Mouse (Mus musculus) natural killer cell, adult 2 months (primary cell): ENCODE data around the gene Nit1.

Experiments
- DNase-seq, 2 experiments: peaks; one replicate each; pipeline ENCODE4 v3.0.0; 2022; ENCODE audit warnings: low spot score in 2 of 2

Nit1 gene

GRCm38 (mm10) chr1:171345225-171346094 is at the start of gene Nit1, which contains the start of gene Pfdn2:
Nit1 (minus strand) TSS chr1:171345646.
Pfdn2 (plus strand) TSS chr1:171345670.
- peak; percentile 80 to 85 for DNase-seq

- DNase-seq: peak; percentile 84 to 89
These were observed 44.7 kb upstream of the Nit1 start for GRCm38 (mm10) chr1:171390101-171390500.

GRCm38 (mm10) chr1:171388376-171389102 is 43.1 kb upstream of the Nit1 start, which contains the start of gene Arhgap30:
Arhgap30 (plus strand) TSS chr1:171388954.
- DNase-seq: peak; percentile 96 to 97

GRCm38 (mm10) chr1:171387099-171387498 is 41.7 kb upstream of the Nit1 start:
- no peak for DNase-seq

GRCm38 (mm10) chr1:171385171-171385570 is 39.7 kb upstream of the Nit1 start:
- DNase-seq: no peak

- DNase-seq: no peak
These were observed 38.9 kb upstream of the Nit1 start for GRCm38 (mm10) chr1:171384361-171384760.

GRCm38 (mm10) chr1:171382096-171382620 is 36.7 kb upstream of the Nit1 start:
- no peak for DNase-seq

GRCm38 (mm10) chr1:171379935-171380599 is 34.6 kb upstream of the Nit1 start:
- DNase-seq: peak; percentile 74 to 82

- no peak for DNase-seq
These were observed 32.9 kb upstream of the Nit1 start for GRCm38 (mm10) chr1:171378298-171378697.

- DNase-seq: no peak
These were observed 30.2 kb upstream of the Nit1 start for GRCm38 (mm10) chr1:171375646-171376097.

GRCm38 (mm10) chr1:171373946-171374345 is 28.5 kb upstream of the Nit1 start:
- DNase-seq: no peak

GRCm38 (mm10) chr1:171372880-171373279 is 27.4 kb upstream of the Nit1 start:
- DNase-seq: no peak

- no peak for DNase-seq
These were observed 24.6 kb upstream of the Nit1 start, which contains the start of gene Nectin4 for GRCm38 (mm10) chr1:171369845-171370556. Nectin4 (plus strand) TSS chr1:171370099.

- DNase-seq: no peak
These were observed 20.5 kb upstream of the Nit1 start for GRCm38 (mm10) chr1:171365934-171366333.

GRCm38 (mm10) chr1:171361106-171362103 is 16.0 kb upstream of the Nit1 start:
- DNase-seq: peak; percentile 73 to 78

- DNase-seq: peak; percentile 90 to 91
These were observed 15.2 kb upstream of the Nit1 start, which contains the start of gene Klhdc9 for GRCm38 (mm10) chr1:171360656-171361055. Klhdc9 (minus strand) TSS chr1:171360798.

- DNase-seq: no peak
These were observed 14.8 kb upstream of the Nit1 start for GRCm38 (mm10) chr1:171360253-171360652.

- peak; percentile 38 to 61 for DNase-seq
These were observed 13.0 kb upstream of the Nit1 start for GRCm38 (mm10) chr1:171358421-171358820.

GRCm38 (mm10) chr1:171356814-171357213 is 11.4 kb upstream of the Nit1 start:
- no peak for DNase-seq
